Mouse (Mus musculus) adipocyte (in vitro differentiated cells): Measurements from ENCODE around the gene Ash1l.

Experiments
- DNase-seq: peaks from one replicate; pipeline ENCODE4 v3.0.0-alpha.2; 2016; ENCODE audit warnings: low spot score

Gene Ash1l

DNA sequence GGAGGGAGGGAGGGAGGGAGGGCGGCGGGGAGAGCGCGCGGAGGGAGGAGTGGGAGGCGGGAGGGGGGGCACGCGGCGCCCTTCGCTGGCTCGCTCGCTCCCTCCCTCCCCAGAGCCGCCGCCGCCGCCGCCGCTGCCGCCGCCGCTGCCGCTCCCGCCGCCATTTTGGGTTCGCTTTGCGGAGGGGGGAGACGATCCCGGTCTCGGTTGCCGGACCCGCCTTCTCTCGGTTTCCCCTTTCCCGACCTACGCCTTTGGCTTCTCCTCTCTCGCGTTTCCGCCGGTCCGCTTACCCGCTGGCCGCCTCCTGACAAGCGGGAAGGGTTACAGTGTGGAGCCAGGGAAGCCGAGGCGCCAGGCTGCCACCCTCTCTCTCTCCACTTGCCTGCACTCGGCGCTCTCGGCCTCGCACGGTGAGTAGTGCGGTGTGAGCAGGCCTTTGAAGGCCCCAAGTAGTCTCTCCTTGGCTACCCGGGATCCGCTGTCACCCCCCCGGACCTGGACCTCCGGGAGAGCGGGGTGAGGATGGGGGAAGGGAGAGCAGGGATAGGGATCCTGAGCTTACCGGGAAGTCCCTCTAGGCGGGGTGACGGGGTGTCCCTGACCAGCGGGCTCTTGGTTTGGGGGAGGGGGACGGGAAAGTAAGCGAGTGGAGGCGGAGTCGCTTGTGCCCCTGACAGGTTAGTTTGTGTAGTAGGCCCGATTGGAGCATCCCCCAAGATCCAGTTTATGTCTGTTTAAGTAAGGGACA, at the start of gene Ash1l, which contains the start of gene Dap3:
Gene Ash1l (plus strand): TSS at position 47 of the 751 bp plus-strand sequence.
Gene Dap3 (minus strand): TSS at position 606 of the 751 bp plus-strand sequence.
- peak; percentile 83 for DNase-seq

DNA sequence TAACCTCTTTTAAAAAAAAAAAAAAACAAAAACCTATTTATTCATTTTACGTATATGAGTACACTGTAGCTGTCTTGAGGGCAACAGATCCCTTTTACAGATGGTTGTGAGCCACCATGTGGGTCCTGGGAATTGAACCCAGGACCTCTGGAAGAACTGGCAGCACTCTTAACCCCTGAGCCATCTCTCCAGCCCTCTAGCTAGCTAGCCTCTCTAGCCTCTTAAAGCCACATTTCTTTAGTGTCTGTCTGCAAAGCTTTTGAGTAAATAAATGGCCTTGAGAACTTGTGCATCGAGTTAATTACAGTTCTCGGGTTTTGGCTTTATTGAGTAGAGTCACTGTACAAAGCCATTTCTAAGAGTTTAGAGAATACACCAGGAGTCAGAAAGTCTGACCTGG, 45.6 kb upstream of the Ash1l start:
- no peak for DNase-seq

DNA sequence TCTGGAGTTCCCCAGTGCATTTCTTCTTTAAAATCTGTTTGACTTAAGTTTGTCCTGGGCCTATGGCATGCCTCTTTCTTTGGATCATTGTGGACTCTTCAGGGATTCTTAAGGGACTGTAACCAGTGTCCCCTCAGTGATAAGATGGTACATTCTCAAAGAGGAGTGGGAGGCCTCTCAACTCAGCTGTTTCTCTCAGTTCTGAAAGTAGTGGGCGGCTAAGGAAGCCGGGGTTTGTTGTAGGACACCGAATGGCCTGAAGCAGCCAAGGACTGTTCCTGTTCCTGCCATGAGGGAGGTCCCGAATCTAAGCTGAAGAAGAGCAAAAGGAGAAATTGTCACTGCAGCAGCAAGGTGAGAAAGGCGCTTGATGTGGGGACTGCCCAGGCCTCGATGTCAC, 45.2 kb upstream of the Ash1l start:
- no peak for DNase-seq

DNA sequence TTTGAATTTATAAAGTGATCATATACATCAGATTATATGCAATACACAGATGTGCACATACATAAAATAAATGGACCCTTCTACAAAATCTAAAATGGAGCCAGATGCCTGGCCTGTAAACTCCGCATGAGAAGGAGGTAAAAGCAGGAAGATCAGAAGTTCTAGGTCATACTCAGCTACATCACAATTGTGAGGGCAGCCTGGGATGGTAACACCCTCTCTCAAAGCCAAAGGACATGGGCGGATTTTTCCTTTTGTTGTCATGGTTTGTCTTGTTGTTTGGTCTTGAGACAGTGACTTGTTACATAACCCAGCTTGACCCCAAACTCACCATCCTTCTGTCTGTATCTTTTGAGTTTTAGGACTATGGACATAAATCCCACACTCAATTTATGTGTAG, 44.7 kb upstream of the Ash1l start:
- no peak for DNase-seq

DNA sequence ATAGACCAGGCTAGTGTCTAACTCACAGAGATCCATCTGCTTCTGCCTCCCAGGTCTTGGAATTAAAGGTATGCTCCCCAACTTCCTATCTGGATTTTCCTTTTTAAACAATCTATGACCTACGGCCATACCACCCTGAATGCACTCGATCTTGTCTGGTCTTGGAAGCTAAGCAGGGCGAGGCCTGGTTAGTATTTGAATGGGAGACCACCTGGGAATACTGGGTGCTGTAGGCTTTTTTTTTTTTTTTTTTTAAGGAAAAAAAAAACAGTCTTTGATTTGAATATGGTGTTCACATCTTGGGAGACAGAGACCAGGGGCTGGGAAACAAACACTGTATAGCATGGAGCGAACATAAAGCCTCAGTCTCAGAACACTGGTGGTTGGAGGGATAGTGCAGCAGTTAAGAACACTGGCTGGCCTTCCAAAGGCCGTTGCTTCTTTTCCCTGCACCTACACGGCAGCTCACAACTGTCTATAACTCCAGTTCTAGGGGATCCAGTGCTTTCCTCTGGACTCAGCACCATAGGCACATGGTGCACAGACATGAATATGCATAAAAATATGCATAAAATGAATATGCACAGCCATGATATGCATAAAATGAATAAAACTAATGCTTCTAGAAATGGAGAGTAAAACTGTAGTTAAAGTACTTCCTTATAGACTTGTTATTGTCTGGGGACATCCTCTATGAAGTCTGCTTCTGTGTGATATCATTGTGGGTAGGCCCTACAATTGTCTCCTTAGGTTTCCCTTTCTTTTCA, 43.8 kb upstream of the Ash1l start:
- no peak for DNase-seq

DNA sequence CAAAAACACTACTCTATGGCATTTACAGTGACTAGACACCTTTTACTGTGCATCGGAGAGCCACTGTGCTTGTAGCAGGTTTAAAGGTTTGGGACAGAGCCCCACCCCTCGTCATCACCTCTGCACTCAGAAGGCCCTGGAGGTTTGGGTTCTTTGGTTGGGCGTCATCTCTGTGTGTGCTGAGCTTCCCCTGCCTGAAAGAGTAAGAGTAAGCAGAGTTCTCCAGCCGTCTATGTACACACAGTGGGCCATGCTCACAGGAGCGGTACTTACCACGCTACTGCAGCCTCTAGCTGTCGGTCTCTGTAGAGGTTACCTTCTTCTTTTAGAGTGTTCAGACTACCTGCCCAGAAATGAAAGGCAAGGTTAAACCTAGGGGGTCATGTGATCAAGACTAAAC, 37.8 kb upstream of the Ash1l start:
- DNase-seq: no peak

DNA sequence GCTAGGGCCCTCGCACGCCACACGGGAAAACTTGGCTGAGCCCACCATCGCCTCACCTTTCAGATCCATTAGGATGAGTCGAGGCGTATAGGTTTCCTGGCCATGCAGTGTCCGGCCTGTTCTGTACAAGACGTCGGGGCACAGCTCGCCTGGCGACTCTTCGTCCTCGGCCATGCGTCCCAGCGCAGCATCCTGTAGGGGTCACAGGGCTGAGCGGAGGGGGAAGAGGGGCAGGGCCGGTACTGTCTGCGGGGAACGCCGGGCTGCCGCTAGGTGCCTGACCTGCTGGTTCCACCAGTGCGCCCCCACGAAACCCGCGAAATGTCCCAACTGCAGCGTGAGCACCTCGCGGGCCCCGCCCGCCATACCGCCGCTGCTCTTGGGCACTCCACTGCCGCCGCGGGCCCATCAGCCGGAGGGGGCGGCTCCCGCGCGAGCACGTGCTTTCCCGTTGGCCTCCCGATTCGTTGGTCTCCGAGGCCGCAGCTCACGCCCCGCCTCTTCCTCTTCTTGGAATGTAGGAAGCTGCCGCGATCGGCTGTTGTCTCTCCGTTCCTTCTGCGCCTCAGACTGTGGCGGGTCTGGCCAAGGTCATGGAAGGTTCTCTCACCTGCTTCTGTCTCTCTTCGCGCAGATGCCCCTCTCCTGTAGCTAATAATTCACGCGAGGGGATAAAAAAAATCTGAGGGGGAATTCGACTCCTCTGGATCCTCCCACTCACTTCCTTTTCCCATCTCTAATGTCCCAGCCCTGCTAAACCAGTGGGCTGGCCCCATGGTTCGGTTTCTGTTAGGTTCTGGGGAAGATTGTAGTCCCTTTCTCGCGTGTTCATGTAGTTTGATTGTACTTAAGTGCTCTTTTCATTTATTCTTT, 36.7 kb upstream of the Ash1l start, which contains the start of gene Msto1:
Gene Msto1 (minus strand): TSS at position 489 of the 873 bp plus-strand sequence.
- peak; percentile 89 for DNase-seq

DNA sequence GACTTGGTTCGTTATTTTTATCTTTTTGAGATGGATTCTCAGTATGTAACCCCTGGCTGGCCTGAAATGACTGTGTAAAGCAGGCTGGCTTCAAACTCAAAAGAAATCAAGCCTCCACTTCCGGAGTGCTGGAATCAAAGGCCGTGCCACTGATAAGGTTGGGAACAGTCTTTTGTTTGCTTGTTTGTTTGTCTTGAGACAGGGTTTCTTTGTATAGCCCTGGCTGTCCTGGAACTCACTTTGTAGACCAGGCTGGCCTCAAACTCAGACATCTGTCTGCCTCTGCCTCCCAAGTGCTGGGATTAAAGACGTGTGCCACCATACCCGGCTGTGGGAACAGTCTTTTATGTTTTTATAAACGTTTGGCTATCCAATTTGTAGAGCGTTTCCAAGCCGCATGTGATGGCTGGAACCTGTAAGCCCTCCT, 36.0 kb upstream of the Ash1l start:
- DNase-seq: no peak

DNA sequence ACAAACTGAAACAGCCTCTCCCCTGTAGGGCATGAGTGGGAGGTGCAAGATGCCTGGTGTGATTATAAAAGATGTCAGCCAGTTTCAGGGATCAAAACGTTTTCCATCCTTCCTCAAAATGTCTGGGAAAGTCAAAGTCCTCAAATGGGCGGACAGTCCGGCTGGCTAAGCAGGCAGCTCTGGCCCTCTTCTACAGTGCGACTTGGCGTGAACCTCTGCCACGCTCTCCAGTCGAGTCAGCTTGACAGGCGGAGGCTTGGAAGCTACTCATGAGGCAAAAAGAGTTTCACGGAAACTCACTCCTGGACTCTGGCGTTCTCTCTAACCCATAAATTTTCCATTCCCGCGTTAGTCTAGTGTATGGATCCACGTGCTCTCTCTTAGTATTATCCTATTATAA, 31.4 kb upstream of the Ash1l start:
- DNase-seq: no peak

DNA sequence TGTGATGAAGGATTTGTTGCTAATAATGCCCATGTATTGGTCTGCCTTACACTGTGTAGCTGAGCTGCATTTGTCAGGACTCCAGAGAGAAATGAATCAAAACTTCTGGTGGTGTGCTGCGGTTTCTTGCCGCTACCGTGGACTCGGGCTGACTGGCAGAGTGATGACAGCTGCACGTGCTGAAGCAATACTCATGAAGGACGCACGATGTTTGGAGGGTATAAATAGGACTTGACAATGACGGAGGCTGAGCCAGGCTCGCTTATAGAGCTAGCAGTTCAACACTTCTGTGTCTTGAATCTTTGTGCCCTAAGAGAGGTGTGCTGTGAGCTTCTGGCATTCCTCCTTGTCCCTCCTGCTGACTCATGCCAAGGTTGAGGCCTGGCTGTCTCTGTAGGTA, 29.0 kb upstream of the Ash1l start:
- no peak for DNase-seq

DNA sequence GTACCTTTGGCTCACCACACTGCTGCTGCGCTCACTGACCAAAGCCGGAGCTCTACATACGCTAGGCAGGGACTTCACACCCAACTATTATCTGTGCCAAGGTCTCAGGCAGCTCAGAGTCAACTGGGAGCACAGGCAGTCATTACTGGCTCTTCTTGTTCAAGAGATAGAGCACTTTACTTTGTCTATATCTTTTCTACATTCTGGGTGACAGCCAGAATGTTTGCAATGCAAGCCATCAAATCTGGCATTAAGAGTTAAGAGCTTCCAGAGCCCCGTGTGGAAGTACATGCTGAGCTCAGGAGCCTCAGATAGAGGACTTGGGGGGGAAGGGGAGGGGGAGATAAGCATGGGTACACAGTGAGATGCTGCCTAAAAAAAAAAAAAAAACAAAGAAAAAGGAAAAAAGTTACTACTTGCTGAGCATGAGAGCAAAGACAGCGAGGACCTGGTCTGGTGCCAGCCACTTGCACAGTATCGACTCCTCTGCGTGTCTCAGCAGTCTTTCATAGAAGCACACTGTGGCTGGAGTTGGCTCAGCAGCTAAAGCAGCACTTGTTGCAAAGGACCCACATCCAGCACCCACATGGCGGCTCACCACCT, 26.3 kb upstream of the Ash1l start:
- DNase-seq: no peak

DNA sequence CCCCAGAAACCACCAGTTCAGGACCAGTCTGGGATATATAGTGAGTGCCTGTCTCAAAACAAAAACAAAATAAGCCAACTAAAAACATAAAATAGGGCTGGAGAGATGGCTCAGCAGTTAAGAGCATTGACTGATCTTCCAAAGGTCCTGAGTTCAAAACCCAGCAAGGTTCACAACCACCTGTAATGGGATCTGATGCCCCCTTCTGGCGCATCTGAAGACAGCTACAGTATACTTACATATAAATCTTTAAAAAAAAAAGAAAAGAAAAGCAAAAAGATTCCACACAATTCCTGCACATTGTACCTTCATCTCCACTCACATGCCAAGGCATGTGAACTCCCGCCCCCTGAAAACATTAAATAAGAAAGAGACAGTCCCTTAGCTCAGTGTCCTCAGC, 24.8 kb upstream of the Ash1l start:
- DNase-seq: no peak

DNA sequence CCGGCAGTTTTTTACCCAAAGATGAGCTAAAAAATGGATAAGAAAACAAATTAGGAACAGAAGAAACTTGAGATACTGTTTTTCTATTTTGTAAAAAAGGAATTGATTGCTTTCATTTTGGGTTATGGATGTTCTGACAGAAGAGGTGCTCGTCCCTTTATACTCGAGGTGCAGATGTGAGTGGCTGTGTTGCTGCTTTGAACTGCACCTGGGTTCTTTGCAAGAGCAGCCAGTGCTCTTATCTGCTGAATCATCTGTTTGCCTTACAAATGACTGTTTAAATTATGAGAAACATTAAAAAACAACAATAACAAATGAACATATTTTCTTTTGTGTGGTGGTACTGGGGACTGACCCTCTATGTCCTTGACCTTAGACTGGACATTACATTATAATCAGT, 20.9 kb upstream of the Ash1l start:
- DNase-seq: no peak

DNA sequence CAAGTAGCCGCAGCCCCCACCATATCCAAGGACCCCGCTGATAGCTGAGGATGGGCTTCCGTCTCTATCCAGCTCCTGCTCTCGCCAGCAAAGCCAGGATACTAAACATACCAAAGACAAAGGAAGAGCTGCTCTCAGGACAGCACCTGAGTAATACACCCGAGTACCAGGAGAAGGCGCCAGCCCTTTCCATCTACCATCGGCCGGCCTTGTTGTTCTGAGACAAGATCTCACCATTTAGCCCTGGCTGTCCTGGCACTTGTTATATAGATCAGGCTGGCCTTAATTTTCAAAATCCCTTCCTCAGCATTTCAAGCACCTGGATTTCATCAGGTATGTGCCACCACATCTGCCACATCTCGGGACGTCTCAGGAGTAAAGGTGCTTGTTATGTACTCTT, 11.4 kb upstream of the Ash1l start:
- no peak for DNase-seq

DNA sequence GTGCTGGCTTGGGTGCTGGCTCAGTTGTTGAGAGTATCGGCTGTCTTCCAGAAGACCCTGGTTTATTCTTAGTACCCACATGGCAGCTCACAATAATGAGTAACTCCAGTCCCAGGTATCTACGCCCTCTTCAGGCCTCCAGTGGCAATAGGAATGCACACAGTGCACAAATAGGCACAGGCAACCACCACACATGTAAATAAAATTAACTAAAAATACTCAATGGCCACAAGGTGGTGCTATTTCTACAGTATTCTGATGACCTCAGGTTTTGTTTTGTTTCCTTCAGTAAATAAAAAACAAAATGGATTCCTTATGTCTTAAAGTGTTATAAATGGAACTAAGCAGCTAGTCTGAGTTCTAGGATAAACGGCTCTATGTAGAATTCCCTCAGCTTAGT, 10.7 kb upstream of the Ash1l start:
- DNase-seq: peak; percentile 75

DNA sequence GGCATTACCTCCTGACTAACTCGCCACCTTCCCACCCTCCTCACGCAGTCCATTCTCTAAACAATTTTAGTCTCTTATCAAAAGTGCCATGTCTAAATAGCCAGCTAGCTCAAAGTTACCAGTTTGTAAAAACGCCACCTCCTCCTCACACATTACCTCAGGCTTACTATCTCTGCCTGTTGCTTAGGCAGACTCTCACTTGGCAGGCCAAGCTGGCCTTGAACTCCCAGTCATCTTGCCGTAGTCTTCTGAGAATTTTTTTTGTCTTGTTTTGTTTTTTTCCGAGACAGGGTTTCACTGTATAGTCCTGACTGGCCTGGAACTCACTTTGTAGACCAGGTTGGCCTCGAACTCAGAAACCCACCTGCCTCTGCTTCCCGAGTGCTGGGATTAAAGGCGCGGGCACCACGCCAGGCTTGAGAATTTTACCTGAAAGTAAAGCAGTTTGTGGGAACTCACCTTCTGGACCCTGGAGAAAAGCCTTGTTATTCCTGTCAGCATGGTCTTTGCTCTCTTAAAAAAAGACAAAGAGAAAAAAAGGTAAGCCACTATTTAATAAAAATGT, 8.0 kb upstream of the Ash1l start:
- no peak for DNase-seq

DNA sequence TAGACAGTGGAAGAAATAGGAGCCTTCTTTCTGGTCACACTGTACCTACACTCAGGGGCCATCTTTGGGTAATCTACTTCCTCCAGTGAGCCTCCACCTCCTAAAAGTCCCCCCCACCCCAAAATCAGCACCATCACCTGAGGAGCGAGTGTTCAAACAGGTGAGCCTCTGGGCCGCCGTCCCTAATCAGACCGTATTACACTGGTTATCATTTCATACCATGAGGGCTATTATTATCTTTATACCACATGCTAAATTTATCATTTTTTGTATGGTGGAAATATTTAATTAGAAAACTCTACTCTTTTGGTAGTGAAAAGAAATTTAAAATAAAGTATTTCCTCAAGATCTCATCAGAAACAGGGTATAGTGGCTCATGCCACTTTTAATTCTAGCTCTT, 6.3 kb upstream of the Ash1l start:
- no peak for DNase-seq

DNA sequence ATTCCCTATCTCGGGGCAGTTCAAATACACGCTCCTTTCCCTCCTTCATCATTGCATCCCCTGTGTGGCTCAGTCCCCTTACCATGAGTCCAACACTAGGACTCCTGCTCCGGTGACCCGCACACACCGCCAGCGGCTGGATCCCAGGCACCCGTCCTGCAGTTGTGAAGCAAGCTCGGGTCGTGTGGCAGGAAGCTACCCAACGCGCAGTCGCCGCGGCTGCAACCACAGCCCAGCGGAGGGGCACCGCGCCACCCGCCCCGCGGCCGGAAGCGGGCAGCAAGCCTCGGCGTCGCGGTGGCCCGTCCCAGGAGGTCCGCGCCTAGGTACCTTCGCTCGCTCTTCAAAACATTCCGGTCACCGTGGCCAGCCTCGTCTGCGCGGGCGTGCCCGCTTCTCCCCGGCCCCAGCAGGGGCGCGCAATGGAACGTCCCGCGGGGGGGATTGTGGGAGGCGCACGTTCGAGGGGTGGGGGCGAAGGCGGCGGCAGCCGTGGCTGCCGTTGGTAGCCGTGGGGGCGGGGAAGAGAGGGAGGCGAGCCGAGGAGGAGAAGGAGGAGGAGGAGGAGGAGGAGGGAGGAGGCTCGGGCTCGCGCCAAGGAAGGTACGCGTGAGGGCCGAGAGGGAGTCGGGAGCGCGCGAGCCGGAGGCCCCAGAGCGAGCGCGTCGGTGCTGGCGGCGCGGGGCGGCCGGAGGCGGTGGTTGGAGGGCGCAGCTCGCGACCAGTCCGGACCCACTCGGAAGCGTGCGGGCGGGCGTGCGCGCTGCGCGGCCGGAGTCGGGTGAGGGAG, 441 bp upstream of the Ash1l start:
- peak; percentile 96 for DNase-seq

DNA sequence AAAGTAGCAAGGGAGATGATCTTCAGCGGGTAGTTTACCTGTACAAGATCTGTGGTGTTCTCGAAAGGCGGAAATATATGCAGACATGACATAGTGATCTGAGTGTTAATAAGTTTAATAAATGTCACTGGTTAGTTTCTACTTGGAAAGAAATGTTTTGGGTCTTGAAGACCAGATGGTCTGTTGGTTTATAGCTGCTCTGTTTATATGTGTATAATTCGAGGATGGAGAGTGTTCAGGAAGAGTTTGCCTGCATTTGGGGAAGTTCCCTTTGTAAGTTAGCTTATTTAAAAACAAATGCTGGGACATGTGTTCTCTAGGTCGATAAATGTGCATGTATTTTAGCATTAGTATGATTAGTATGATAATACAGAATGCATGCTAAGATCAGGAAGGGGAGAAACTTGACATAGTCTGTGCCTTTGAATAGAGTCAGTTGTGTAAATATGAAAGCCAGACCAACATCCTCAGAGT, 942 bp downstream of the Ash1l start:
- no peak for DNase-seq

DNA sequence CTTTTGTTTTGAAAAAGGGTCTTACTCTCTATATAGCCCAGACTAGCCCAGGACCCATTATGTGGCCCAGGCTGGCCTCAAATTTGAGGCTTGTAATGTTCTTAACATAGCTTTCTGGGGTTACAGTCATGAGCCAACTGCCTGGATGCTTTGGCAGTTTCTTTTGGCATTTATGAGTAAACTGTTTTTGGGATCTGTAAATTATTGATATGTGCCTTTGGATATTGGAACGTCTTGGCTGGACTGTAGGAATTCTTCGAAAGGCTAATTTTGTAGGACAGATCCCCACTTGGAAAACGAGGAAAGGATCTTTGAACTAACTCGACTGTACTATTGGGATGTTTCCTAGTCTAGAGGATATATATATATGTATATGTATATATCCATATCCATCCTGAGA, 2.8 kb downstream of the Ash1l start:
- DNase-seq: no peak

DNA sequence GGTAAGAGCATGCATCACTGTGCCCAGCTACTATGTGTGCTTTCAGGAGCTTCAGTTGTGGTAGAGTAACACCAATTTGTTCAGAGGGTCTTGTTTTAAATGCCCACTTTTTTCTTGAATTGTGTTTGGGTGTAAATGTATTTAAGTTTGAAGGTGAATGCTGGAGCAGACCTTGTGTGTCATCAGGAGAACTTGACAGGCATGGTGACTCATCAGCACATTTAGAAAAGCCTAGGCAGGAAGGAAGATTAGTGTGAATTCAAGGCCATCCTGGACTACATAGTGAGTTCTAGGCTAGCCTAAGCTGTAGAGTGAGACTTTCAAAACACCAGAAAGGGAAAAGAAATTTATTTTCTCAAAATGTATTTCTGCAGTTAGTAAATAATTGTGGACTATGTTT, 3.3 kb downstream of the Ash1l start:
- DNase-seq: no peak
